Mouse (Mus musculus) CH12F3 (cell line): ENCODE results near the gene Ntn4.

Experiments
- in situ Hi-C: fragments of 300-500 bp; cut with MboI; formaldehyde crosslinking; loops from 2 replicates; pipeline ENCODE4 v1.14.3; 2020; ENCODE audit warnings: low sequenced_read_pairs

Gene Ntn4

GRCm38 (mm10) chr10:93640521-93640952 is at the start of gene Ntn4:
Gene Ntn4 (plus strand): TSS chr10:93640681.
- in situ Hi-C loops, result no loop called here

- in situ Hi-C loops, result loop anchor here (25.0 kb wide), 1 partner anchor 530 kb away; no protein-coding TSS in a partner anchor
These were observed 48.0 kb upstream of the Ntn4 start for GRCm38 (mm10) chr10:93592456-93592855.

- in situ Hi-C loops, result loop anchor here (25.0 kb wide), 1 partner anchor 532 kb away; no protein-coding TSS in a partner anchor
These were observed 46.4 kb upstream of the Ntn4 start for GRCm38 (mm10) chr10:93594022-93594482.

GRCm38 (mm10) chr10:93595831-93596230 is 44.6 kb upstream of the Ntn4 start:
- in situ Hi-C loops, result loop anchor here (25.0 kb wide), 1 partner anchor 534 kb away; no protein-coding TSS in a partner anchor

- in situ Hi-C loops, result loop anchor here (25.0 kb wide), 1 partner anchor 534 kb away; no protein-coding TSS in a partner anchor
These were observed 43.8 kb upstream of the Ntn4 start for GRCm38 (mm10) chr10:93596641-93597040.

GRCm38 (mm10) chr10:93602309-93602708 is 38.2 kb upstream of the Ntn4 start:
- in situ Hi-C loops, result loop anchor here (10.0 kb wide), 1 partner anchor 162 kb away; no protein-coding TSS in a partner anchor

GRCm38 (mm10) chr10:93603256-93603655 is 37.2 kb upstream of the Ntn4 start:
- in situ Hi-C loops, result loop anchor here (10.0 kb wide), 1 partner anchor 162 kb away; no protein-coding TSS in a partner anchor

GRCm38 (mm10) chr10:93606326-93606725 is 34.2 kb upstream of the Ntn4 start:
- in situ Hi-C loops, result loop anchor here (10.0 kb wide), 1 partner anchor 158 kb away; no protein-coding TSS in a partner anchor

- in situ Hi-C loops, result loop anchor here (10.0 kb wide), 1 partner anchor 157 kb away; no protein-coding TSS in a partner anchor
These were observed 32.4 kb upstream of the Ntn4 start for GRCm38 (mm10) chr10:93608051-93608450.

GRCm38 (mm10) chr10:93609236-93609635 is 31.2 kb upstream of the Ntn4 start:
- in situ Hi-C loops, result loop anchor here (10.0 kb wide), 1 partner anchor 156 kb away; no protein-coding TSS in a partner anchor

GRCm38 (mm10) chr10:93610896-93611295 is 29.6 kb upstream of the Ntn4 start:
- in situ Hi-C loops, result loop anchor here (10.0 kb wide), 1 partner anchor 194 kb away; no protein-coding TSS in a partner anchor

- in situ Hi-C loops, result loop anchor here (10.0 kb wide), 1 partner anchor 193 kb away; no protein-coding TSS in a partner anchor
These were observed 29.0 kb upstream of the Ntn4 start for GRCm38 (mm10) chr10:93611419-93612007.

GRCm38 (mm10) chr10:93614850-93615249 is 25.6 kb upstream of the Ntn4 start:
- in situ Hi-C loops, result loop anchor here (10.0 kb wide), 1 partner anchor 190 kb away; no protein-coding TSS in a partner anchor

GRCm38 (mm10) chr10:93620438-93621179 is 19.9 kb upstream of the Ntn4 start:
- in situ Hi-C loops, result no loop called here

GRCm38 (mm10) chr10:93623725-93624124 is 16.8 kb upstream of the Ntn4 start:
- in situ Hi-C loops, result no loop called here

GRCm38 (mm10) chr10:93624151-93624550 is 16.3 kb upstream of the Ntn4 start:
- in situ Hi-C loops, result no loop called here

- in situ Hi-C loops, result no loop called here
These were observed 10.2 kb upstream of the Ntn4 start for GRCm38 (mm10) chr10:93630310-93630709.

GRCm38 (mm10) chr10:93632086-93632485 is 8.4 kb upstream of the Ntn4 start:
- in situ Hi-C loops, result no loop called here

GRCm38 (mm10) chr10:93633563-93633962 is 6.9 kb upstream of the Ntn4 start:
- in situ Hi-C loops, result no loop called here

GRCm38 (mm10) chr10:93633971-93634370 is 6.5 kb upstream of the Ntn4 start:
- in situ Hi-C loops, result no loop called here

GRCm38 (mm10) chr10:93635941-93636340 is 4.5 kb upstream of the Ntn4 start:
- in situ Hi-C loops, result no loop called here
